Mouse (Mus musculus) heart, embryonic 14.5 days (tissue): ENCODE results near the gene Ptpn4. TPM values are rescaled to one million over a fixed set of nuclear protein-coding genes. Genes with fewer than 3 reads are reported as not detected.

Experiments
- ATAC-seq: fragments of 200-750 bp; cut with Nextera tagmentation; 2 replicates; pipeline ENCODE4 v1.8.0; 2017; ENCODE audit warnings: low read depth, moderate TSS enrichment; ENCODE audit not compliant: insufficient number of reproducible peaks, insufficient read depth, low FRiP score
- H3K27ac ChIP-seq, 2 experiments: fragments of 200-500 bp in 1 of 2; fragments of 300-500 bp in 1 of 2; sonication (generic) in 1 of 2; replicated peaks in 1 of 2; 2 replicates each; pipeline ENCODE4 v1.5.1; 2012 to 2014; ENCODE audit warnings: low read depth in 2 of 2, low read length in 2 of 2, control low read depth in 1 of 2, mild to moderate bottlenecking in 1 of 2, mixed read lengths in 1 of 2; ENCODE audit not compliant: control insufficient read depth in 1 of 2, insufficient read depth in 1 of 2
- H3K27me3 ChIP-seq: fragments of 300-500 bp; sonication (generic); 2 replicates; pipeline ENCODE4 v1.6.1; 2014; ENCODE audit warnings: mild to moderate bottlenecking, low read length, control low read depth; ENCODE audit not compliant: control insufficient read depth, insufficient read depth
- H3K36me3 ChIP-seq: fragments of 300-500 bp; sonication (generic); 2 replicates; pipeline ENCODE4 v1.6.1; 2014; ENCODE audit warnings: mild to moderate bottlenecking, control low read depth, low read length, mixed read lengths; ENCODE audit not compliant: control insufficient read depth, insufficient read depth
- H3K4me1 ChIP-seq, 2 experiments: fragments of 200-500 bp in 1 of 2; fragments of 300-500 bp in 1 of 2; sonication (generic) in 1 of 2; 2 replicates each; pipeline ENCODE4 v1.6.1; 2012 to 2014; ENCODE audit warnings: low read length in 2 of 2, control low read depth in 1 of 2, mixed read lengths in 1 of 2; ENCODE audit not compliant: control insufficient read depth in 2 of 2, insufficient read depth in 2 of 2
- H3K4me2 ChIP-seq: fragments of 300-500 bp; sonication (generic); 2 replicates; pipeline ENCODE4 v1.6.1; 2014; ENCODE audit warnings: mild to moderate bottlenecking, low read length
- H3K4me3 ChIP-seq, 2 experiments: fragments of 200-500 bp in 1 of 2; fragments of 300-500 bp in 1 of 2; sonication (generic) in 1 of 2; 2 replicates each; pipeline ENCODE4 v1.5.1; 2012 to 2014; ENCODE audit warnings: low read length in 2 of 2, mild to moderate bottlenecking in 2 of 2, control low read depth in 1 of 2, low read depth in 1 of 2, moderate library complexity in 1 of 2; ENCODE audit not compliant: control insufficient read depth in 1 of 2, insufficient read depth in 1 of 2
- H3K9ac ChIP-seq: fragments of 300-500 bp; sonication (generic); 2 replicates; pipeline ENCODE4 v1.6.1; 2014; ENCODE audit warnings: mild to moderate bottlenecking, low read length
- H3K9me3 ChIP-seq: fragments of 300-500 bp; sonication (generic); 2 replicates; pipeline ENCODE4 v1.6.1; 2016; ENCODE audit warnings: low read length, control low read depth; ENCODE audit not compliant: control insufficient read depth
- WGBS: fragments of 180-500 bp; shearing (Covaris S2); extraction: QIAGEN DNeasy Blood & Tissue Kit; methylation state at CpG from one replicate; pipeline ENCODE4 v1.1.7; 2014; 5-methylcytosine and 5-hydroxymethylcytosine counted together
- polyA plus RNA-seq: library from polyadenylated mRNA; unstranded; fragments of >200 nt; fragmentation: Nextera tagmentation; extraction: Ambion mirVana; gene quantifications from 2 replicates; pipeline ENCODE4 v1.2.1, GENCODE M21; 2014

The Ptpn4 gene
- polyA plus RNA-seq, result 6.6 and 7.5 TPM in 2 replicates

GRCm38 (mm10) chr1:119837035-119837751 is at the start of gene Ptpn4:
Gene Ptpn4 (minus strand): TSS chr1:119837613.
- Histone ChIP-seq H3K4me3 (peak within 1 kb of the TSS; percentile 68 to 93), H3K27me3 (no peaks in the 10 kb centered on the region), H3K36me3 (no peaks in the 10 kb centered on the region), H3K9me3 (no peaks in the 10 kb centered on the region), H3K9ac (peak within 1 kb of the TSS; percentile 93), H3K4me2 (peak within 1 kb of the TSS; percentile 75), H3K27ac (peak within 1 kb of the TSS; percentile 44 to 88), H3K4me1 (0 out of 4 replicates have a peak, but pooled peaks cover 0 to 9% of the 10 kb centered on the region in 2 experiments)
- WGBS, result under 1% methylated on average over 65 of the region's 79 CpGs
- ATAC-seq, result peak; percentile 100

- Histone ChIP-seq H3K9ac (no peak overlapping the region), H3K27me3 (no peaks in the 10 kb centered on the region), H3K36me3 (no peaks in the 10 kb centered on the region), H3K4me1 (peaks cover 4 to 8% of the 10 kb centered on the region in 2 experiments), H3K4me2 (no peak overlapping the region), H3K27ac (no peak overlapping the region), H3K9me3 (no peaks in the 10 kb centered on the region), H3K4me3 (no peak overlapping the region)
- no peak for ATAC-seq
- 24% methylated on average over 7 of the region's 7 CpGs for WGBS
These were observed 48.9 kb upstream of the Ptpn4 start for GRCm38 (mm10) chr1:119886320-119886719.

- H3K36me3 ChIP-seq, result no peaks in the 10 kb centered on the region
- H3K27me3 ChIP-seq, result no peaks in the 10 kb centered on the region
- no peak for ATAC-seq
- H3K27ac ChIP-seq, result no peak overlapping the region
- peaks cover 4 to 8% of the 10 kb centered on the region in 2 experiments for H3K4me1 ChIP-seq
- no peak overlapping the region for H3K4me3 ChIP-seq
- H3K9ac ChIP-seq, result no peak overlapping the region
- WGBS, result 83% methylated on average over 3 of the region's 3 CpGs
- no peaks in the 10 kb centered on the region for H3K9me3 ChIP-seq
- H3K4me2 ChIP-seq, result no peak overlapping the region
These were observed 46.9 kb upstream of the Ptpn4 start for GRCm38 (mm10) chr1:119884272-119884671.

GRCm38 (mm10) chr1:119878909-119879308 is 41.5 kb upstream of the Ptpn4 start:
- no peak overlapping the region for H3K4me2 ChIP-seq
- H3K9ac ChIP-seq, result no peak overlapping the region
- H3K9me3 ChIP-seq, result no peaks in the 10 kb centered on the region
- no peak for ATAC-seq
- H3K27ac ChIP-seq, result no peak overlapping the region
- WGBS, result 82% methylated on average over 7 of the region's 7 CpGs
- H3K4me1 ChIP-seq, result no peaks in the 10 kb centered on the region
- H3K4me3 ChIP-seq, result no peak overlapping the region
- no peaks in the 10 kb centered on the region for H3K36me3 ChIP-seq
- H3K27me3 ChIP-seq, result no peaks in the 10 kb centered on the region

- Histone ChIP-seq H3K4me3 (no peak overlapping the region), H3K27ac (no peak overlapping the region), H3K4me2 (no peak overlapping the region), H3K4me1 (no peaks in the 10 kb centered on the region), H3K27me3 (no peaks in the 10 kb centered on the region), H3K9ac (no peak overlapping the region), H3K36me3 (no peaks in the 10 kb centered on the region), H3K9me3 (no peaks in the 10 kb centered on the region)
- 86% methylated on average over 4 of the region's 4 CpGs for WGBS
- ATAC-seq, result no peak
These were observed 40.1 kb upstream of the Ptpn4 start for GRCm38 (mm10) chr1:119877469-119877868.

GRCm38 (mm10) chr1:119868395-119869161 is 31.2 kb upstream of the Ptpn4 start:
- H3K9me3 ChIP-seq, result no peaks in the 10 kb centered on the region
- H3K9ac ChIP-seq, result no peak overlapping the region
- H3K4me1 ChIP-seq, result no peaks in the 10 kb centered on the region
- H3K4me3 ChIP-seq, result no peak overlapping the region
- 65% methylated on average over 13 of the region's 13 CpGs for WGBS
- peak; percentile 17; the same call in 1 of the 2 replicates for ATAC-seq
- H3K27me3 ChIP-seq, result no peaks in the 10 kb centered on the region
- H3K4me2 ChIP-seq, result no peak overlapping the region
- H3K36me3 ChIP-seq, result no peaks in the 10 kb centered on the region
- no peak overlapping the region for H3K27ac ChIP-seq

- H3K27me3 ChIP-seq, result no peaks in the 10 kb centered on the region
- no peak for ATAC-seq
- no peak overlapping the region for H3K4me3 ChIP-seq
- H3K4me1 ChIP-seq, result no peaks in the 10 kb centered on the region
- no peak overlapping the region for H3K27ac ChIP-seq
- H3K9ac ChIP-seq, result no peak overlapping the region
- no peak overlapping the region for H3K4me2 ChIP-seq
- no peaks in the 10 kb centered on the region for H3K9me3 ChIP-seq
- WGBS, result 59% methylated on average over 2 of the region's 2 CpGs
- no peaks in the 10 kb centered on the region for H3K36me3 ChIP-seq
These were observed 29.9 kb upstream of the Ptpn4 start for GRCm38 (mm10) chr1:119867300-119867699.
